In genomic region chr17:26611328-26611727, GRCm38 (mm10) we compare ENCODE assay signal across 9 mouse cellular contexts. TPM values are rescaled to one million over a fixed set of nuclear protein-coding genes. Genes with fewer than 3 reads are reported as not detected.
DNase-seq lines count a peak whose midpoint lies in the region; ATAC-seq and TF ChIP-seq lines count a peak whose summit lies in the region.
"Had no signal": no experiment of that assay in that cellular context is flagged by ENCODE, and none has a peak within 500 bp of the region (broad histone marks: within the 10 kb centered on the region; RNA-seq: fewer than 3 reads in every experiment).

No protein-coding gene starts in this region.

- peak overlapping the region; percentile 85 for H3K27ac ChIP-seq in liver, adult 2 months (replicated peaks; ENCODE audit: insufficient read depth, low read depth, low read length)
- no peak overlapping the region for H3K27ac ChIP-seq in liver, embryonic 11.5 days (ENCODE audit: low read depth, low read length)
- peak overlapping the region; percentile 85 for H3K27ac ChIP-seq in heart, embryonic 11.5 days (ENCODE audit: low read depth, low read length)

- no peak overlapping the region for H3K4me3 ChIP-seq in liver, adult 2 months (ENCODE audit: insufficient read depth, low read depth, low read length)
- no peak overlapping the region for H3K4me3 ChIP-seq in liver, embryonic 11.5 days (ENCODE audit: low read depth, low read length)
- H3K4me3 ChIP-seq in heart, embryonic 11.5 days (ENCODE audit: low read depth, low read length), result no peak overlapping the region
- H3K4me3 ChIP-seq: erythroblast, embryonic 14.5 days had no signal

- H3K36me3 ChIP-seq in liver, adult 2 months (ENCODE audit: control insufficient read depth, insufficient read depth, low read length), result no peaks in the 10 kb centered on the region; the same call in 1 of the 2 replicates
- peaks cover 21% of the 10 kb centered on the region for H3K36me3 ChIP-seq in liver, embryonic 11.5 days (ENCODE audit: control insufficient read depth, insufficient read depth, low read length)
- H3K36me3 ChIP-seq in heart, embryonic 11.5 days (ENCODE audit: control insufficient read depth, insufficient read depth, low read length), result 0 out of 2 replicates have a peak, but pooled peaks cover 9% of the 10 kb centered on the region

- H3K4me2 ChIP-seq in liver, embryonic 11.5 days, result no peak overlapping the region
- H3K4me2 ChIP-seq in heart, embryonic 11.5 days, result no peak overlapping the region

- peak overlapping the region; percentile 27; the same call in 1 of the 2 replicates for H3K9ac ChIP-seq in liver, adult 2 months (ENCODE audit: low read depth, low read length)
- H3K9ac ChIP-seq in liver, embryonic 11.5 days (ENCODE audit: low read depth, low read length), result no peak overlapping the region
- peak overlapping the region; percentile 47 for H3K9ac ChIP-seq in heart, embryonic 11.5 days (ENCODE audit: low read depth, low read length)

- no peak for TF ChIP-seq POLR2A in liver, adult 2 months (IDR thresholded peaks at IDR 0.05; ENCODE audit: extremely low read depth, insufficient read depth, low read length)

- no peak for ATAC-seq in liver, embryonic 11.5 days (replicated peaks; ENCODE audit: low FRiP score)
- ATAC-seq in heart, embryonic 11.5 days (replicated peaks; ENCODE audit: insufficient number of reproducible peaks, low FRiP score, low TSS enrichment), result no peak

- H3K79me2 ChIP-seq in liver, adult 2 months (ENCODE audit: control insufficient read depth, insufficient read depth, low read length), result peaks cover 11% of the 10 kb centered on the region; the same call in 1 of the 2 replicates

- peak; percentile 87 for DNase-seq in adrenal gland, adult 2 months
- no peak for DNase-seq in adrenal gland, postnatal 4 days (ENCODE audit: low spot score in 2 of 2)
- DNase-seq in liver, adult 2 months (ENCODE audit: extremely low read depth, low read depth, low spot score), result peak; percentile 92
- DNase-seq in liver, embryonic 11.5 days (ENCODE audit: low spot score), result no peak
- DNase-seq in lung, postnatal 36 days, result peak; percentile 73
- DNase-seq in gastrocnemius, postnatal 4 days (ENCODE audit: low spot score in 2 of 2), result no peak
- DNase-seq in adipocyte (ENCODE audit: low spot score), result no peak

- peaks cover 26% of the 10 kb centered on the region for H3K4me1 ChIP-seq in liver, adult 2 months (ENCODE audit: control insufficient read depth, insufficient read depth, low read length)
- no peaks in the 10 kb centered on the region; the same call in 1 of the 2 replicates for H3K4me1 ChIP-seq in liver, embryonic 11.5 days (replicated peaks; ENCODE audit: control insufficient read depth, insufficient read depth, low read length)
- peaks cover 23% of the 10 kb centered on the region for H3K4me1 ChIP-seq in heart, embryonic 11.5 days (ENCODE audit: control insufficient read depth, insufficient read depth, low read length)

- no peaks in the 10 kb centered on the region for H3K27me3 ChIP-seq in liver, adult 2 months (ENCODE audit: control insufficient read depth, insufficient read depth, low read length)
- H3K27me3 ChIP-seq in liver, embryonic 11.5 days (replicated peaks; ENCODE audit: control insufficient read depth, insufficient read depth, low read length), result no peaks in the 10 kb centered on the region
- H3K27me3 ChIP-seq in heart, embryonic 11.5 days (ENCODE audit: control insufficient read depth, insufficient read depth, low read length), result no peaks in the 10 kb centered on the region

- H3K9me3 ChIP-seq in liver, embryonic 11.5 days (ENCODE audit: control insufficient read depth, low read length), result no peaks in the 10 kb centered on the region
- no peaks in the 10 kb centered on the region for H3K9me3 ChIP-seq in heart, embryonic 11.5 days (replicated peaks; ENCODE audit: control insufficient read depth, low read length)

- no peak for TF ChIP-seq CTCF in liver, adult 2 months (IDR thresholded peaks at IDR 0.05; ENCODE audit: low read depth, low read length)

- WGBS in liver, adult 2 months, result 24% methylated on average over 7 of the region's 7 CpGs
- 85% methylated on average over 7 of the region's 7 CpGs for WGBS in liver, embryonic 11.5 days
- 57% methylated on average over 7 of the region's 7 CpGs for WGBS in heart, embryonic 11.5 days (ENCODE audit: insufficient replicate concordance)

RNA-seq across cellular contexts. Expression of gene Dusp1, which starts 49.4 kb away (rescaled TPM):
- total RNA-seq in adrenal gland, adult 2 months (2021), result 10 to 100 TPM; 33.5 to 67.7 TPM
- 80.9 and 86.9 TPM in 2 replicates for polyA plus RNA-seq in adrenal gland, adult 2 months (2012; rRNA removed)
- total RNA-seq in adrenal gland, postnatal 4 days (2021), result 10 to 100 TPM; 43.8 to 46.4 TPM
- total RNA-seq in liver, adult 2 months (2014; rRNA removed), result 10.5 and 10.7 TPM in 2 replicates
- polyA plus RNA-seq in liver, adult 2 months (2012; rRNA removed), result 22.2 and 40.0 TPM in 2 replicates
- polyA plus RNA-seq in liver, embryonic 11.5 days (2014; fragmentation: Nextera tagmentation; extraction: Ambion mirVana), result 18.6 and 22.7 TPM in 2 replicates
- 30.0 and 33.9 TPM in 2 replicates for polyA plus RNA-seq in heart, embryonic 11.5 days (2014; fragmentation: Nextera tagmentation; extraction: Ambion mirVana)
- 10 to 100 TPM; 33.6 to 42.9 TPM for total RNA-seq in gastrocnemius, postnatal 4 days (2021)

RNA-seq across cellular contexts. Expression of gene Ergic1, which starts 50.0 kb away (rescaled TPM):
- total RNA-seq in adrenal gland, adult 2 months (2021), result 100 to 1,000 TPM; 166 to 170 TPM
- 132 and 156 TPM in 2 replicates for polyA plus RNA-seq in adrenal gland, adult 2 months (2012; rRNA removed)
- total RNA-seq in adrenal gland, postnatal 4 days (2021), result 100 to 1,000 TPM; 158 to 164 TPM
- total RNA-seq in liver, adult 2 months (2014; rRNA removed), result 30.7 and 34.6 TPM in 2 replicates
- polyA plus RNA-seq in liver, adult 2 months (2012; rRNA removed), result 93.3 and 106 TPM in 2 replicates
- polyA plus RNA-seq in liver, embryonic 11.5 days (2014; fragmentation: Nextera tagmentation; extraction: Ambion mirVana), result 89.5 and 96.1 TPM in 2 replicates
- 147 TPM in 2 replicates for polyA plus RNA-seq in heart, embryonic 11.5 days (2014; fragmentation: Nextera tagmentation; extraction: Ambion mirVana)
- total RNA-seq in gastrocnemius, postnatal 4 days (2021), result 100 to 1,000 TPM; 150 to 167 TPM

RNA-seq across cellular contexts. Expression of gene Atp6v0e, which starts 51.7 kb away (rescaled TPM):
- total RNA-seq in adrenal gland, adult 2 months (2021), result 100 to 1,000 TPM; 213 to 229 TPM
- 193 and 215 TPM in 2 replicates for polyA plus RNA-seq in adrenal gland, adult 2 months (2012; rRNA removed)
- 100 to 1,000 TPM; 141 to 142 TPM for total RNA-seq in adrenal gland, postnatal 4 days (2021)
- total RNA-seq in liver, adult 2 months (2014; rRNA removed), result 104 and 108 TPM in 2 replicates
- polyA plus RNA-seq in liver, adult 2 months (2012; rRNA removed), result 122 and 131 TPM in 2 replicates
- 244 and 245 TPM in 2 replicates for polyA plus RNA-seq in liver, embryonic 11.5 days (2014; fragmentation: Nextera tagmentation; extraction: Ambion mirVana)
- 189 and 204 TPM in 2 replicates for polyA plus RNA-seq in heart, embryonic 11.5 days (2014; fragmentation: Nextera tagmentation; extraction: Ambion mirVana)
- total RNA-seq in gastrocnemius, postnatal 4 days (2021), result 10 to 100 TPM; 54.0 to 54.7 TPM

Comparison
In these comparisons a context has a peak if more than half of its experiments do, and no peak if none do; other contexts are left out.
1. DNase-seq: peak in adrenal gland, adult 2 months (single experiment), liver, adult 2 months (single experiment) and lung, postnatal 36 days (single experiment); none in adrenal gland, postnatal 4 days (0 of 2), liver, embryonic 11.5 days (single experiment), gastrocnemius, postnatal 4 days (0 of 2) and adipocyte (single experiment).